Mouse (Mus musculus) spleen, adult 2 months (tissue): ENCODE measurements around the gene P2ry1. TPM values are rescaled to one million over a fixed set of nuclear protein-coding genes. Genes with fewer than 3 reads are reported as not detected.

ENCODE experiments used
- DNase-seq, 2 experiments: peaks; one replicate each; pipeline versions ENCODE4 v3.0.0 to v3.0.0-alpha.2; 2012 to 2021; ENCODE audit warnings: low spot score in 2 of 2, low read depth in 1 of 2
- H3K27ac ChIP-seq: fragments of 200-500 bp; 2 replicates; pipeline ENCODE4 v1.5.1; 2012; ENCODE audit warnings: low read length, inconsistent platforms; ENCODE audit not compliant: insufficient read depth
- H3K27me3 ChIP-seq: fragments of 200-500 bp; 2 replicates; pipeline ENCODE4 v1.6.1; 2012; ENCODE audit warnings: mild to moderate bottlenecking, moderate library complexity, low read length, inconsistent platforms; ENCODE audit not compliant: control insufficient read depth, insufficient read depth
- H3K36me3 ChIP-seq: fragments of 200-500 bp; 2 replicates; pipeline ENCODE4 v1.6.1; 2012; ENCODE audit warnings: mild to moderate bottlenecking, low read length, inconsistent platforms; ENCODE audit not compliant: control insufficient read depth, insufficient read depth
- H3K4me1 ChIP-seq: fragments of 200-500 bp; 2 replicates; pipeline ENCODE4 v1.6.1; 2011; ENCODE audit warnings: inconsistent platforms; ENCODE audit not compliant: control insufficient read depth, insufficient read depth, insufficient read length
- H3K4me3 ChIP-seq: fragments of 200-500 bp; 2 replicates; pipeline ENCODE4 v1.5.1; 2011; ENCODE audit warnings: mild to moderate bottlenecking, inconsistent platforms; ENCODE audit not compliant: insufficient read depth, insufficient read length; ENCODE audit errors: extremely low read depth
- CTCF ChIP-seq: fragments of 200-500 bp; IDR thresholded peaks from 2 replicates; pipeline ENCODE4 v1.5.1; 2011; ENCODE audit warnings: mild to moderate bottlenecking, inconsistent platforms; ENCODE audit not compliant: insufficient read depth, insufficient read length, insufficient replicate concordance; ENCODE audit errors: extremely low read depth
- POLR2A ChIP-seq: fragments of 200-500 bp; IDR thresholded peaks from 2 replicates; pipeline ENCODE4 v1.6.1; 2011; ENCODE audit warnings: low read depth, low read length, inconsistent platforms
- WGBS: fragments of 180-500 bp; shearing (Covaris S2); methylation state at CpG from one replicate; pipeline ENCODE4 v1.1.7; 2018; 5-methylcytosine and 5-hydroxymethylcytosine counted together
- polyA plus RNA-seq: library from polyadenylated mRNA; depleted of rRNA; stranded (reverse); fragments of >200 nt; gene quantifications from 2 replicates; pipeline ENCODE4 v1.2.3, GENCODE M21; 2012; rRNA removed

Gene P2ry1
- polyA plus RNA-seq, result 2.7 and 3.4 TPM in 2 replicates

DNA sequence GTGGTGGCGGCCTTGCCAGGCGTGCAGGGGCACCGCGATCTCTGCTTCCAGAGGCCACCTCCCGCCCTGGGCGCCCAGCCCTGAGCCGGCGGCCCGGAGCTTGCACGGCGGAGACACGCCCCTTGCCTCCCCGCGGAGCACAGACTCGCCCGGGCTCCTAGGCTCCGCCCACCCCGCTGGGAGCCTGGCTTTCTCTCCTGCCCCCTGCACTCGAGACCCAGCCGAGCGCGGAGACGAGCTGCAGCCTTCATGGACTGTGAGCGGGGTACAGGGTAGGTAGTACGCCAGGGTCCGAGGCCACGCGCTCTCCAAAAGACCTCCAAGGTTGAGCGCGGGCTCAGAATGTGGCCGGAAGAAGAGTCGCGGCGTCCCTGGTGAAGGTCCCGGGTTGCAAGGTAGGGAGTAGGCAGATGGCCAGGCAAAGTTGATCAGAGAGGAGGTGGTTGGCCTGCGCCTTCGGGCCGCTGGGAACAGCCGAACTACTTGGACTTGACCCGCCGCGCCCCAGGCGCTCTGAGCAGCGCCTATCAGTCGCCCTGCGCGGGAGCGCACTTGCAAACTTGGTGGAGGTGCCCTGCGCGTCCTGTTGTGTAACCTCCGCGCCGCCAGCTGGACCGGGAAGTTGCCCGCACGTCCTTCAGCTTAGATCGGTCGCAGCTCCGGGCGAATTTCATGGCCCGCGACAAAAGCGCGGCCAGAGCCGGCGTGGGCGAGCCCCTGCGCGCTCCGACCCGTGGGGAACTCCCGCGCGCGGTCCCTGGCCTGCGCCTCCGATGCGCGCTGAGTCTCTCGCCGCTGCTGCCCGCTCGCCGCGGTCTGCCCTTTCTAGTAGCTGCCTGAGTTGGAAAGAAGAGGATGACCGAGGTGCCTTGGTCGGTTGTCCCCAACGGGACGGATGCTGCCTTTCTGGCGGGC is at the start of gene P2ry1:
Gene P2ry1 (plus strand): TSS at position 209 of the 915 bp plus-strand sequence.
- WGBS, result under 1% methylated on average over 89 of the region's 90 CpGs
- peaks cover 8% of the 10 kb centered on the region for H3K27me3 ChIP-seq
- H3K36me3 ChIP-seq, result no peaks in the 10 kb centered on the region
- H3K4me3 ChIP-seq, result peak within 1 kb of the TSS; percentile 59
- TF ChIP-seq POLR2A, result no peak
- TF ChIP-seq CTCF, result no peak
- peaks cover 6% of the 10 kb centered on the region for H3K4me1 ChIP-seq
- no peak within 1 kb of the TSS for H3K27ac ChIP-seq
- DNase-seq, result peak in 1 of 2 experiments; percentile 26

DNA sequence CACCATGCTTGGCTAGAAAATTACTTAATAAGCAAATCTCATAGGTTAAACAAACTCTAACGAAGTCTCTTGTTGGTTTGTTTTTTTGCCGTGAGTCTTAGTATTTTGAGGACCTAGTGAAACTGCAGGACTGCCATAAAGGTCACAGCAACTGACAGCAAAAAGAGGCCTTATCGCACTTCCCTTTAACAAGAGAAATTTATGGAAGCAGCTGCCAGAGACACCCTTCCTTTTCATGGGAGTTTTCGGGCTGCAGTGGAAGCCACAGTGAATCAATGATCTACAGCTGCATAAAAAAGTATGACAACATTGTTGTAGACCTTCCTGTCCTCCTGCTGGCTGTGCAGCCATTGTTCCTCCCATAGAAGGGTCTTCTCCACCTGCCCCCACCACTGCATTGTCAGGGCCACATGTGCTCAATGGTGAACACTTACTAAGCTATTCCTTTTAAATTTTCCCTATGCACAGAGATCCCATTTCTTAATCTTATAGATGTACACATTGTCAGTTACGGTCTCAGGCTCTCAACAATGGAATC is 49.3 kb upstream of the P2ry1 start:
- TF ChIP-seq CTCF, result no peak
- no peak for TF ChIP-seq POLR2A
- 73% methylated on average over 5 of the region's 5 CpGs for WGBS
- no peak overlapping the region for H3K4me3 ChIP-seq
- DNase-seq, result no peak
- no peaks in the 10 kb centered on the region for H3K27me3 ChIP-seq
- no peak overlapping the region for H3K27ac ChIP-seq
- H3K4me1 ChIP-seq, result no peaks in the 10 kb centered on the region
- H3K36me3 ChIP-seq, result no peaks in the 10 kb centered on the region

DNA sequence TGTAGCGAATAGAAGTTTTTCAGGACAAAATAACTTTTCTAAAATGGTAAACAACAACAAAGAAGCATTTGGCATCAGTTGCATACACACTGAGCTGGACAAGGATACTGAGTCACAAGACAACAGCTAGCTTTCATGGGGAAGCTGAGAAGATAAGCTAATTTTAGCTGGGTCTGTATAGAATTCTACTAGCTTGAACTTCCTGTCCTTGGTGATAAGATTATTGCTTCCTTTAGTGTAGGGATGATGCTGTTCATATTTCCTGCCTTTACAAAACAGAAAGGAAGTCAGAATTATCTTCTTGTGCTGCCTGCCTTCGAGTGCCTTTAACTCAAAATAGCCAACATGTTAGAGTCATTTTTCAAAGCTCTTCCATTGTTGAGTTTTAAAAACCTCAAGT is 48.5 kb upstream of the P2ry1 start:
- no peaks in the 10 kb centered on the region for H3K4me1 ChIP-seq
- no peak for DNase-seq
- TF ChIP-seq POLR2A (no peak), CTCF (no peak)
- H3K27me3 ChIP-seq, result no peaks in the 10 kb centered on the region
- 48% methylated on average over 2 of the region's 2 CpGs for WGBS
- no peak overlapping the region for H3K27ac ChIP-seq
- H3K4me3 ChIP-seq, result no peak overlapping the region
- H3K36me3 ChIP-seq, result no peaks in the 10 kb centered on the region

DNA sequence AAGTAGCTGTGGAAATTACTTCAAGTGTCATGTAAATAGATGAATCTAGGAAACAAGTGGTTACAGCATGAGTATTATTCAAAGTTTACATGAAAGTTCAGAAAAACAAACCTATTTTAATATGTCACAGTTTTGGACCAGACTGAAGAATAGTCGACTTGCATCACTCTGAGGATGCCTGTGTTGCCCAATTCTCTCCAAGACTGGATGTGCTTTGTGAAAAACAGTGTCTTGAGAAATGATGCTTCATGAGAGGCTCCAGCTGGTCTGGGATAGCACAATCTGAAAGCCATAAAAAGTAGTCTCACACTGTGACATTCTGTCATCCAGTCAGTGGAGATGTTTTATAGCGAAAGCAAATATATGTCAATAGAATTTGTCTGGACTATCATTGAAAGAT is 43.8 kb upstream of the P2ry1 start:
- Histone ChIP-seq H3K36me3 (no peaks in the 10 kb centered on the region), H3K4me1 (no peaks in the 10 kb centered on the region), H3K4me3 (no peak overlapping the region), H3K27me3 (no peaks in the 10 kb centered on the region), H3K27ac (no peak overlapping the region)
- TF ChIP-seq CTCF (no peak), POLR2A (no peak)
- WGBS, result 81% methylated on average over 2 of the region's 2 CpGs
- DNase-seq, result no peak

DNA sequence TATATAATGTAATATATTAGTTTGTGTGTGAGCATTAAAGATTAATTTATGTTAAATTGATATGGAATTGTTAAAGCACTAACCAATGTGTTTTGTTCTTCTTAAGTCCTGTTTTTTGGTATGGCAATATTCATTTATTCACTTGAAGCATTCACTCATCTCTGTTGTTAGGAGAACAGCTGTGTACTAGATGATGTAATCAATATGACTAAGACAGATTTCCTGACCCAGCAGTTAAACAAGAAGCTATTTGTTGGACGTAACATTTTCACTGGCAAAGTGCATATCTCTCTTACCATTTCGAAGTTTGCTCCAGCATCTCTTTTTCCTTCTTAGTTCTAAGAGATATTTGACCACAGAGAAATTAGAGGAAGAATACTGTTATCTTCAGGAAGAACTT is 37.5 kb upstream of the P2ry1 start:
- H3K4me3 ChIP-seq, result no peak overlapping the region; the same call in 1 of the 2 replicates
- no peak for DNase-seq
- WGBS, result 76% methylated on average over 2 of the region's 2 CpGs
- H3K36me3 ChIP-seq, result no peaks in the 10 kb centered on the region
- no peak for TF ChIP-seq CTCF
- no peak for TF ChIP-seq POLR2A
- H3K27me3 ChIP-seq, result no peaks in the 10 kb centered on the region
- H3K4me1 ChIP-seq, result no peaks in the 10 kb centered on the region
- no peak overlapping the region for H3K27ac ChIP-seq

DNA sequence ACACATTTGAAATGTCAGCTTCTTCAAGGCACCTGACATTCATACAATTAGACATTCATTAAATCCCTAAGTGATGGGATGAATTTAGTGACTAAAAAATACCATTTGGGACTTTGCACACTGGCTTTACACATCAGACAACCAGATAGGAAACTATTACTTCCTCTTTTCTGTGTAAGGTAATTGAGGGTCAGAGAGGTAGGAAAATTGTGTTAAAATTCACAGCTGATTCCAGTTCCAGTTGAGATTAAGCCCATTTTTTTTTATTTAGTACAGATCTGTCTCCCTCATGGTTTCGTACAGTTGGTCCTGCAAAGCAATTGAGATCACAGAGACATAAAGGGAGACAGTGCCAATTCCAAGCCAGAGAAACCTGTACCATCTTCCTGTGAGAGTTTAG is 27.7 kb upstream of the P2ry1 start:
- H3K4me1 ChIP-seq, result no peaks in the 10 kb centered on the region
- TF ChIP-seq CTCF, result no peak
- TF ChIP-seq POLR2A, result no peak
- no peaks in the 10 kb centered on the region for H3K36me3 ChIP-seq
- H3K27me3 ChIP-seq, result no peaks in the 10 kb centered on the region
- DNase-seq, result no peak
- no peak overlapping the region for H3K27ac ChIP-seq
- 60% methylated on average over 1 of the region's 1 CpGs for WGBS
- no peak overlapping the region for H3K4me3 ChIP-seq

DNA sequence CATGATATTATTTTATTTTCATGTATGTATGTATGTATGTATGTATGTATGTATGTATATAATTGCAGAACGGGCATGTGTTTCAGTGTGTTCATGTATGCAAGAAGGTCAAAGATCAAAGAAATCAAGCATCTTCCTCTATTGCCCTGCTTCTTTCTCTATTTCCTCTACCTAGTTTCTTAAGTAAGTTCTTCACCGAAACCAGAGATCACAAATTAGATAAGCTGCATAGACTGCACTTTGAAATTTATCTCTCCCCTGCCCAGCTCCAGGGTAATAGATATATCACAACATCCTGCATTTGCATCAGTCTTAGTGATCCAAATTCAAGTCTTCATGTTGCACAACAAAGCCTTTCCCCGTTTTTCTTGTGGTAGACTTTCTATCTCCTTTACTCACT is 20.5 kb upstream of the P2ry1 start:
- no peak for DNase-seq
- Histone ChIP-seq H3K4me3 (no peak overlapping the region), H3K27ac (no peak overlapping the region), H3K27me3 (no peaks in the 10 kb centered on the region), H3K4me1 (no peaks in the 10 kb centered on the region), H3K36me3 (no peaks in the 10 kb centered on the region)
- TF ChIP-seq CTCF (no peak), POLR2A (no peak)
- 68% methylated on average over 3 of the region's 3 CpGs for WGBS
